Mouse (Mus musculus) cerebellum, postnatal 4 days (tissue): ENCODE data around the gene Gna14.

Experiments used
- DNase-seq, 2 experiments: peaks; one replicate each; pipeline ENCODE4 v3.0.0; 2022; ENCODE audit warnings: low spot score in 2 of 2, mixed read lengths in 1 of 2

The Gna14 gene

GRCm38 (mm10) chr19:16456181-16456580, 20.6 kb downstream of the Gna14 start:
- no peak for DNase-seq

GRCm38 (mm10) chr19:16457127-16457526, 21.6 kb downstream of the Gna14 start:
- no peak for DNase-seq

GRCm38 (mm10) chr19:16459317-16459716, 23.8 kb downstream of the Gna14 start:
- no peak for DNase-seq

DNA sequence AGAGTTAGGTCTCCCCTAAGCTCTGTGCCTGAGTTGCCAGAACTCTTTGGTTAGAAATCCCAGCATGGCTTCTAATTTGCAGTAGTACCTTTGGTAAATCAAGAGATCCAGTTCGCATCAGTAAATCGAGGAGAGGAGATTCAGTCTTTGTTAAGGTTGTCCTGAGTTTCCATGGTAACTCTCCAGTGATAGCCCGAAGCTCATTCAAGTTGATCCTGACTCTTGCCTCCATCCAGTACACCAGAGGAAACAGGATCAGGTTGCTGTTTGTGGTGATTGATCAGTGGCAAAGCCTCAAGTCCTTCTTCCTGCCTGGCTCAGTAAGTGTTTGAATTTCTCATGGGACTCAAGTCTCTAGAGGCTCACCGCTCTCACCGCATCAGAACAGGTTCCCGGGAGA, 24.7 kb downstream of the Gna14 start:
- no peak for DNase-seq

GRCm38 (mm10) chr19:16460831-16461230, 25.3 kb downstream of the Gna14 start:
- DNase-seq, result no peak

GRCm38 (mm10) chr19:16462461-16462860, 26.9 kb downstream of the Gna14 start:
- DNase-seq, result no peak

DNA sequence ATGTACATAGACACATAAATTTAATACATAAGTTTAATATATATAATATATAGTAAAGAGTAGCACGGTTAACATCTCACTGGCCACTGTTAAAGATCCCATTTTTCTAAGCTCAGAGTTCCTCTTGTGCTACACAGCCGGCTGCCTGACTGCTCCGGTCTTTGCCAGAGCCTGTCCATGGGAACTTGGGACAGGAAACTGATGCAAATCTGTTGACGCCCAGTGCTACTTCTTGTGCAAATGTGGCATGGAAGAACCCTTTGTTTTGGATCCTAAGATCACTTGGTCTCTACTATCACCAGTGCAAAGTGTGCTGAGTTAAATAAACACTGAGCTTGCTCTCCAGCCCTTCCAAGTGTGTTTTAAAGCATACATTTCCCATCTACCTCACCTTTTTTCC, 29.2 kb downstream of the Gna14 start:
- no peak for DNase-seq

GRCm38 (mm10) chr19:16468756-16469374, 33.3 kb downstream of the Gna14 start:
- no peak for DNase-seq

GRCm38 (mm10) chr19:16472655-16473054, 37.1 kb downstream of the Gna14 start:
- no peak for DNase-seq

DNA sequence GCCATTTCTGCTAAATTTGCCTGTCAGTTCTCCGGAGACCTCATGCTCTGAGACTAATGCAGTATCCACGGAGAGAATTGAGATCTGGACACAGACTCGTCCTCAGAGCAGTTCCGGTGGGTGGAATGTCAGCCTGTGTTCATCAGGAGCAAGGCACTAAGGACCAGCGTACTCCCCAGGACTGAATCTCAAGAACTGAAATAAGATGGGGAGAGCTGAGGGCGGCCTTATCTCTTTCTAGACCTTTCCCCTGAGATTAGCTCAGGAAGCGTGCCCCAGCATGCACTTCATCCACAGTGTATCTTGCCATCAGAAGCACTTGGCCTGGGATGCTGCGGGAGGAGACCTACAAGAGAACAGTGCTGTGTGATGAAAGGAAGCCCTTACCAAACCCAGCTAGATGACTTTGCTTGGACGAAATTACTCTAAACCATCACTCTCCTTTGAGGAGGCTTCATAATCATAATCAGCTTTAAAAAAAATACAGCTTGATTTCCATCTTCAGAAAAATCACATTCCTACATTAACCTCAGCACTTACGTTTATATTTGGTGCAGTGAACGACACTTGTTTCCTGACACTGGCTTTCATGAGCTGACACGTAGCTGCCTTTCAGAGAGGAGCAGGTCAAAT, 41.9 kb downstream of the Gna14 start:
- DNase-seq, result no peak

DNA sequence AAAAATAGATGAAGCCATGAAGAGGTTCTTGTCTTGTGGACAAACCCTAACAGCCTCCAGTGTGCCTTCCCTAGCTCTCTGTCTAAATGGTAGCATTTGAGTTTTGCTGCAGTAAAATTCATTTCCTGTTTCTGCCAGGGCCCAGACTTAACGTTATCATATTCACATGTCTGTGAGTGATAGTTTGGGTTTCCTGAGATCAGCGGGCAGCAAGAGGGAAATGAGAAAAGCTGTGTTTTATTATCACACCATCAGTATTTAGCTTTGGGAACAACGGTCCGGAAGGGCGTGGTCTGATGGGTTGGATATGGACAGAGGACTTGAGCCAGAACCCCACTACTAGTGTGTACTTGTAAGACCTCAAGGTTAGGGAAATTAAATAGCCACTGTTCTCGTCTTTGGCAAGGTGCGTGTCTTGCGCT, 42.6 kb downstream of the Gna14 start:
- DNase-seq, result no peak

- DNase-seq, result no peak
Measured at GRCm38 (mm10) chr19:16482047-16482446, 46.5 kb downstream of the Gna14 start.

- no peak for DNase-seq
Measured at GRCm38 (mm10) chr19:16484237-16484636, 48.7 kb downstream of the Gna14 start.

DNA sequence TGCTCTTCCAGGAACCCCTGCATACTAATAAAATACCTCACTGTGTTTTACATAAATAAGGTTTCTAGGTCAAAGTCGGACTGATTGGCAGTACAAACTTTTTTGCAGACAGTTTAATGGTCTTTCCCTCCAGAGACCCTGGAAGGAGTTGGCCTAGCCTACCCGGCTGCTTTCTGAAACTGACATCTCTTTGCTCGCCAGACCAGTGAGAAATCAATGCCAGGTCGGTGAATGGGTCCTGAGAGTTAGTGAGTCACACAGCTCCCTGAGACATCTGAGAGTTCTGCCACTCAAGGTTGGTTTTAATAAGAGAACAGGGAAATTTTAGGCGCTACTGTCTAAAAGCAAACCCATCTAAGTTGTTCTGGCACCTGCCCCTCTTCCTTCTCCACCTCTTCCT, 49.1 kb downstream of the Gna14 start:
- no peak for DNase-seq

- no peak for DNase-seq
Measured at GRCm38 (mm10) chr19:16490756-16491155, 55.2 kb downstream of the Gna14 start.

- no peak for DNase-seq
Measured at GRCm38 (mm10) chr19:16491497-16491896, 55.9 kb downstream of the Gna14 start.

- no peak for DNase-seq
Measured at GRCm38 (mm10) chr19:16492453-16492852, 56.9 kb downstream of the Gna14 start.

GRCm38 (mm10) chr19:16494816-16495516, 59.4 kb downstream of the Gna14 start:
- no peak for DNase-seq

- DNase-seq, result no peak
Measured at GRCm38 (mm10) chr19:16496016-16496415, 60.5 kb downstream of the Gna14 start.

DNA sequence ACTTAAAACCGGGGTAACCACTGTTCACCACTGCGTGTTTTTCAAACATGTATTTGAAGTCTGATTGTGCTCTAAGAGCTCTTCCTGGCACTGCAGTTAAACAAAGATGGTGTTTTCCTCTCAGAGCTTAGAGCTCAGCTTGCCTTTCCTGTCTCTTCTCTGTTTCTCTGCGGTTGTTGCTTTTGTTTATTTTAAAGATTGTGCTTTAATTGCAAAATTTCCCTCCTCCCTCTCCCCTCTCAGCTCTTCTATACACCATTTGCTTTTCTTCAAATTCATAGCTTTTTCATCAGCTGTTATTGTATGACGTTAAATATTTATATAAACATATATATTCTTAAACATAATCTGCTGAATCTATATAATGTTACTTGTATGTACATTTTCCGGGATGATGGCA, 66.5 kb downstream of the Gna14 start:
- no peak for DNase-seq

DNA sequence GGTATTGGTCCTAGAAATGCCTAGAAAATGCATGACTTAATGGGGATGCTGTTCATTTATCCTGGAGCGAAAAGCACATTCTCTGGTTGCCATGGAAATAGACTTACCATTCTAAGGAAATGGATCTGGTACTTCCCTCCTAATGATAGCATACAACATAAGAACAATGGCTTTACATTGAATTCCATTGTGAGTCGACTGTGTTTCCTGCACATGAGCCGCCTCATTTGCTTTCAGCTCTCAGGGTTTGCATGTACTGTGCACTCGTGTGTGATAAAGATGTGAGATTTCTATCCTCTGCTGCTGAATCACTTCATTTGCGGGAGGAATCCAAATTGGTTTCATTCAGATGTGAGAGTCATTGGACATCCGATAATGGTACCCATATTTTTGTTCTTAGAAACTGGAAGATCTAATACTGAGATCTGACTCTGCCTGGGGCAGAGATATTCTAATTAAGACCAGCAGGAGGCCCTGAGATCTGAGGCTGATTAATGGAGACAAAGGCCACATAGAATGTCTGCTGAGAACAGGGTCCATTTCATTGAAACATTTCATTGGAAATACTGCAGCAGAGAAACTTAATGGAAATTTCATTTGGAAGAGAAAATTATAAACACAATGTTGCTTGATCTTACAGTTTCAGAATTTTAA, 71.3 kb downstream of the Gna14 start:
- no peak for DNase-seq

DNA sequence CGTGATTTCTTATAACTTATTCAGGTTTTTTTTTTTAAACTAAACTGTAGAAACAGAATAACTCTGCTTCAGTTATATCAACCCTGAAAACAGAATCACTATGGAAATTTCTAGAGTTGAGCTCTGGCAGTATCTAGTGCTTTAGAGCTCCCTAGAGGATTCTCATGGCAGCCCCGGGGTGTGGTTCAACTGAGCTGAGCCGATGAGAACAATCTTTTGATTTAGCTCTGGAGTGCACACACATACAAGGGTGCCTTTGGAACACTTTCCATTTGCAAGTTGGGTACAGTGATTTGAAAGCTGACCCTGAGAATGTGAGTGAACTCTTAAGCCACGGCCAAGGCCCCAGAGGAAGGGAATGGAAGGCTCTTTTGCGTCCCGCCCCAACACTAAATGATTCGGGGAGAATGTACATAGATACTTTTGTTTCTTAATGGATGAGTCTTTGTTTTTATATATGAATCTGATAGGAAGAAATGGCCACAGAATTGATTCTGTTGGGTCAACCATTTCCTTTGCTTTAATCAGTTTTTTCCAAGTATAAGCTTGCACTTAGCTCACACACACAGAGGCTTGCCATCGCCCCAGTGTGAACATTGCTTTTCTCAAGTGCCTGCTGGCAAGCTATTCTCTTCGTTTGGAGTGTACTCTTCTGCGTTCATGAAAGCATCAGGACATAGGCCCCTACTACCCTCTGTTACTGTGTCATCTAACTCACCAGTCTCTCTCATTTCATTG, 75.0 kb downstream of the Gna14 start:
- DNase-seq, result no peak
